ENCODE assay signal across 7 mouse cellular contexts in the genomic region with DNA sequence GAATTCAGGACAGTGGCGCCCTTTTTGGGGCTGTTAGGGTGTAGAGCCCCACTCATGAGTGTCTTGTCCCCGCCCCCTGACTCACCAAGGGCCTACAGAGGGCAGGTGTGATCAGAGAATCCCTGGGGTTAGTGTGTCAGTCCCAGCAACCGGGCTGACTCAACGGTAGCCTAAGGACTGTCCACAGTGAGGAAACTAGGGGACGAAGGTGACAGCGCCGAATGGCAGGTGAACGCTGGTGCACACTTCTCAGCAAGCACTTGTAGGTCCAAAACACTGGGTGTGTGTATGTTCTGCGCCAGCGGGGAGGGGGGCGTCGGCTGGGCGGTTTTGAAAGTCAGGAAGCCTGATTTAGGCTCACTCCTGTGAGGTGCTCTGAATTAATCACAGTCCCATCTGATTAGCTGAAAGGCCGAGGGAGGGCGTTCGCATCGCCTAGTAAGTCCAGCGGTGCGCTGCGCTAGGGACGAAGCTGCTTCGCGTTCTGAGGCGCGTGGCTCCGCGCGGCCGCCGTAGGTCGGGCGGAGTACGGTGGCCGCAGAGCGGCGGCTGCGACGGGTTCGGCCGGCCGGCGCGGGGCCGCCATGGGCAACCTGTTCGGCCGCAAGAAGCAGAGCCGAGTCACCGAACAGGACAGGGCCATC. TPM values are rescaled to one million over a fixed set of nuclear protein-coding genes. Genes with fewer than 3 reads are reported as not detected.
DNase-seq lines count a peak whose midpoint lies in the region; ATAC-seq lines count a peak whose summit lies in the region.

A gene (plus strand): TSS at position 151 of the 644 bp plus-strand sequence.

- H3K4me1 ChIP-seq in intestine, embryonic 15.5 days (replicated peaks): peaks cover 38% of the 10 kb centered on the region
- H3K4me1 ChIP-seq in midbrain, embryonic 11.5 days (ENCODE audit: control insufficient read depth, insufficient read depth, low read length): peaks cover 19% of the 10 kb centered on the region

- no peaks in the 10 kb centered on the region; the same call in 1 of the 2 replicates for H3K27me3 ChIP-seq in intestine, embryonic 15.5 days (replicated peaks)
- H3K27me3 ChIP-seq in midbrain, embryonic 11.5 days (ENCODE audit: control insufficient read depth, insufficient read depth, low read length): no peaks in the 10 kb centered on the region

- peak within 1 kb of the TSS; percentile 95 for H3K4me2 ChIP-seq in intestine, embryonic 15.5 days (replicated peaks)
- H3K4me2 ChIP-seq in midbrain, embryonic 11.5 days: peak within 1 kb of the TSS; percentile 87

- H3K9me3 ChIP-seq in intestine, embryonic 15.5 days: no peaks in the 10 kb centered on the region
- no peaks in the 10 kb centered on the region for H3K9me3 ChIP-seq in midbrain, embryonic 11.5 days (ENCODE audit: control insufficient read depth, low read length)

- peak within 1 kb of the TSS; percentile 85 for H3K27ac ChIP-seq in intestine, embryonic 15.5 days
- H3K27ac ChIP-seq in midbrain, embryonic 11.5 days (ENCODE audit: low read depth, low read length): peak within 1 kb of the TSS; percentile 54

- H3K9ac ChIP-seq in intestine, embryonic 15.5 days: peak within 1 kb of the TSS; percentile 94
- H3K9ac ChIP-seq in midbrain, embryonic 11.5 days (ENCODE audit: low read length): peak within 1 kb of the TSS; percentile 98

- H3K36me3 ChIP-seq in intestine, embryonic 15.5 days: peaks cover 16% of the 10 kb centered on the region
- peaks cover 11% of the 10 kb centered on the region; the same call in 1 of the 2 replicates for H3K36me3 ChIP-seq in midbrain, embryonic 11.5 days (ENCODE audit: control insufficient read depth, insufficient read depth, low read length)

- DNase-seq in adrenal gland, adult 18-20 months (ENCODE audit: low spot score in 2 of 2): peak; percentile 96 to 97
- peak; percentile 92 for DNase-seq in embryo, embryonic 11 days
- peak; percentile 89 to 92 for DNase-seq in gastrocnemius, postnatal 36 days
- DNase-seq in left cerebral cortex, postnatal 36 days (ENCODE audit: low spot score in 2 of 2): peak; percentile 94 to 96
- DNase-seq in midbrain, embryonic 11.5 days (ENCODE audit: low spot score, missing footprints): peak; percentile 99
- peak; percentile 82 for DNase-seq in skeletal muscle tissue, adult 2 months (ENCODE audit: low read depth, low spot score)

- peak within 1 kb of the TSS; percentile 97 for H3K4me3 ChIP-seq in intestine, embryonic 15.5 days (replicated peaks)
- H3K4me3 ChIP-seq in midbrain, embryonic 11.5 days (ENCODE audit: low read depth, low read length): peak within 1 kb of the TSS; percentile 94

- intact Hi-C loops in gastrocnemius, postnatal 36 days (cut with DNase I): no loop called here
- intact Hi-C loops in left cerebral cortex, postnatal 36 days (cut with DNase I): no loop called here

- ATAC-seq in intestine, embryonic 15.5 days: peak; percentile 76
- ATAC-seq in midbrain, embryonic 11.5 days (ENCODE audit: low FRiP score): peak; percentile 80

- WGBS in intestine, embryonic 15.5 days: under 1% methylated on average over 48 of the region's 48 CpGs
- WGBS in midbrain, embryonic 11.5 days: under 1% methylated on average over 48 of the region's 48 CpGs

RNA-seq across cellular contexts. Expression of the gene that starts here (rescaled TPM):
- 10 to 100 TPM; 32.3 to 33.3 TPM for total RNA-seq in adrenal gland, adult 18-20 months (2021)
- 10 to 100 TPM; 23.6 to 28.6 TPM for total RNA-seq in gastrocnemius, postnatal 36 days (2021)
- 88.0 and 91.1 TPM in 2 replicates for polyA plus RNA-seq in intestine, embryonic 15.5 days (2015; fragmentation: Nextera tagmentation; extraction: Ambion mirVana)
- 10 to 100 TPM; 43.7 to 45.4 TPM for total RNA-seq in left cerebral cortex, postnatal 36 days (2021)
- polyA plus RNA-seq in midbrain, embryonic 11.5 days (2014; fragmentation: Nextera tagmentation; extraction: Ambion mirVana): 85.4 and 91.8 TPM in 2 replicates

Comparison
In these comparisons a context has a peak if more than half of its experiments do, and no peak if none do; other contexts are left out.
1. Peak in every context shown above with its lines: DNase-seq, ATAC-seq, H3K4me3 ChIP-seq and H3K27ac ChIP-seq.